17 mouse cellular contexts compared by ENCODE assay signal in the genomic region with DNA sequence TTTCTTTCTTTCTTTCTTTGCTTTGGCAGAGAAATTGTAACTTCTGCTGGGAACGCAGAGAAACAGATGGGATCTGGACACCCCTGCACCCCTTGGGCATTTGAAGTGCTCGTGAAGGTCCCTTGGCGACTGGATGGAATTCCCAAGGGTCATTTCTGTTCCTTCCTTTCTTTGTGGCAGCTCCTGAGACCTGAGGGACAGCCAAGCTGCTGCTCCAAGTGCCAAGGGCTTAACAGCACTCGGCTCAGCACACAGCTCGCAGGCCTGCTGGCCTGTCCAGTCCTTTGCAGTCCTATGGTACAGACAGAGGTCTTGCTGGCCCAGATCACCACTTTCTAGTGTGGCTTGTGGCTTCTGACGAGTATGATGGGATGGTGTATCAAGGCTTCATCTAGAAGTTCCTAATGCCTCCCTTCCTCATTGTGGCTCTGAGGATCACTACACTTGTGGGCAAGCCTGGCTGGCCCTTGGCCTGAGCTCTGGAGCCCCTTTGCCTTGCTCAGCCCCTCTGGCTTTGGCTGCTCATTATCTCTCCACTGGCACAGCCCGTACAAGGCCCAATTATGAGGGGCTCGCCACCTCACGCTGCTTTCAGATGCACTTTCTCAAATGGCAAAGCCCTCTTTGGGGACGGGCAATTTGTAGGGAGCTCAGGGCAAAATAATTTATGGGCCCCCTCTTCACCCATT.
DNase-seq lines count a peak whose midpoint lies in the region; ATAC-seq lines count a peak whose summit lies in the region.
"Had no signal": no experiment of that assay in that cellular context is flagged by ENCODE, and none has a peak within 500 bp of the region (broad histone marks: within the 10 kb centered on the region; RNA-seq: fewer than 3 reads in every experiment).

No protein-coding gene starts in this region.

- 72% methylated on average over 10 of the region's 10 CpGs for WGBS in midbrain, embryonic 11.5 days
- 71% methylated on average over 10 of the region's 10 CpGs for WGBS in midbrain, embryonic 10.5 days
- WGBS in forebrain, embryonic 14.5 days = 21% methylated on average over 10 of the region's 10 CpGs
- WGBS in limb, embryonic 12.5 days = 42% methylated on average over 10 of the region's 10 CpGs
- 73% methylated on average over 10 of the region's 10 CpGs for WGBS in embryonic facial prominence, embryonic 10.5 days

- no peak overlapping the region for H3K4me3 ChIP-seq in midbrain, embryonic 11.5 days (ENCODE audit: low read depth, low read length)
- H3K4me3 ChIP-seq in midbrain, embryonic 10.5 days = no peak overlapping the region
- no peak overlapping the region for H3K4me3 ChIP-seq in forebrain, embryonic 14.5 days (ENCODE audit: low read depth, low read length)
- H3K4me3 ChIP-seq in limb, embryonic 12.5 days (replicated peaks) = no peak overlapping the region
- no peak overlapping the region for H3K4me3 ChIP-seq in embryonic facial prominence, embryonic 10.5 days
- H3K4me3 ChIP-seq: heart, embryonic 13.5 days; hindbrain, embryonic 15.5 days; liver, embryonic 13.5 days; neural tube, embryonic 15.5 days had no signal

- no peaks in the 10 kb centered on the region for H3K9me3 ChIP-seq in midbrain, embryonic 11.5 days (ENCODE audit: control insufficient read depth, low read length)
- H3K9me3 ChIP-seq in midbrain, embryonic 10.5 days (replicated peaks) = no peaks in the 10 kb centered on the region
- H3K9me3 ChIP-seq in forebrain, embryonic 14.5 days (replicated peaks; ENCODE audit: control insufficient read depth, low read length) = no peaks in the 10 kb centered on the region
- no peaks in the 10 kb centered on the region for H3K9me3 ChIP-seq in limb, embryonic 12.5 days
- no peaks in the 10 kb centered on the region for H3K9me3 ChIP-seq in embryonic facial prominence, embryonic 10.5 days
- H3K9me3 ChIP-seq: heart, embryonic 13.5 days; hindbrain, embryonic 15.5 days; liver, embryonic 13.5 days; neural tube, embryonic 15.5 days had no signal

- no peaks in the 10 kb centered on the region for H3K36me3 ChIP-seq in midbrain, embryonic 11.5 days (ENCODE audit: control insufficient read depth, insufficient read depth, low read length)
- H3K36me3 ChIP-seq in midbrain, embryonic 10.5 days = no peaks in the 10 kb centered on the region
- no peaks in the 10 kb centered on the region for H3K36me3 ChIP-seq in forebrain, embryonic 14.5 days (ENCODE audit: control insufficient read depth, insufficient read depth, low read length)
- H3K36me3 ChIP-seq in limb, embryonic 12.5 days = no peaks in the 10 kb centered on the region
- H3K36me3 ChIP-seq in embryonic facial prominence, embryonic 10.5 days (replicated peaks) = no peaks in the 10 kb centered on the region
- H3K36me3 ChIP-seq: heart, embryonic 13.5 days; hindbrain, embryonic 15.5 days; liver, embryonic 13.5 days; neural tube, embryonic 15.5 days had no signal

- no peak overlapping the region for H3K4me2 ChIP-seq in midbrain, embryonic 11.5 days
- no peak overlapping the region for H3K4me2 ChIP-seq in forebrain, embryonic 14.5 days (ENCODE audit: low read length)
- H3K4me2 ChIP-seq in limb, embryonic 12.5 days = 0 out of 2 replicates have a peak overlapping the region, but pooled peaks have one; percentile 5
- H3K4me2 ChIP-seq: heart, embryonic 13.5 days; hindbrain, embryonic 15.5 days; liver, embryonic 13.5 days; neural tube, embryonic 15.5 days had no signal

- ATAC-seq in cerebellum, adult (ENCODE audit: insufficient number of reproducible peaks, low FRiP score, low TSS enrichment) = no peak
- no peak for ATAC-seq in midbrain, embryonic 11.5 days (ENCODE audit: low FRiP score)
- peak; percentile 34; the same call in 1 of the 2 replicates for ATAC-seq in forebrain, embryonic 14.5 days
- no peak for ATAC-seq in limb, embryonic 12.5 days (ENCODE audit: insufficient number of reproducible peaks, insufficient read depth, low FRiP score, low TSS enrichment, low read depth)
- ATAC-seq: Patski had no signal

- peaks cover 3% of the 10 kb centered on the region; the same call in 1 of the 2 replicates for H3K4me1 ChIP-seq in midbrain, embryonic 11.5 days (ENCODE audit: control insufficient read depth, insufficient read depth, low read length)
- H3K4me1 ChIP-seq in midbrain, embryonic 10.5 days = peaks cover 25% of the 10 kb centered on the region
- H3K4me1 ChIP-seq in forebrain, embryonic 14.5 days (ENCODE audit: control insufficient read depth, insufficient read depth, low read length) = peaks cover 14% of the 10 kb centered on the region
- H3K4me1 ChIP-seq in limb, embryonic 12.5 days (replicated peaks) = peaks cover 34% of the 10 kb centered on the region
- peaks cover 35% of the 10 kb centered on the region for H3K4me1 ChIP-seq in embryonic facial prominence, embryonic 10.5 days
- H3K4me1 ChIP-seq: liver, embryonic 13.5 days had no signal

- H3K9ac ChIP-seq in midbrain, embryonic 11.5 days (ENCODE audit: low read length) = no peak overlapping the region
- peak overlapping the region; percentile 2; the same call in 1 of the 2 replicates for H3K9ac ChIP-seq in forebrain, embryonic 14.5 days (ENCODE audit: low read length)
- no peak overlapping the region for H3K9ac ChIP-seq in limb, embryonic 12.5 days (replicated peaks)
- H3K9ac ChIP-seq: heart, embryonic 13.5 days; hindbrain, embryonic 15.5 days; liver, embryonic 13.5 days; neural tube, embryonic 15.5 days had no signal

- no peaks in the 10 kb centered on the region for H3K27me3 ChIP-seq in midbrain, embryonic 11.5 days (ENCODE audit: control insufficient read depth, insufficient read depth, low read length)
- peaks cover 27% of the 10 kb centered on the region for H3K27me3 ChIP-seq in midbrain, embryonic 10.5 days (ENCODE audit: low read depth, poor library complexity, severe bottlenecking)
- no peaks in the 10 kb centered on the region for H3K27me3 ChIP-seq in forebrain, embryonic 14.5 days (replicated peaks; ENCODE audit: control insufficient read depth, insufficient read depth, low read length)
- H3K27me3 ChIP-seq in limb, embryonic 12.5 days = peaks cover 3% of the 10 kb centered on the region; the same call in 1 of the 2 replicates
- H3K27me3 ChIP-seq in embryonic facial prominence, embryonic 10.5 days (replicated peaks; ENCODE audit: low read depth, poor library complexity, severe bottlenecking) = peaks cover 16% of the 10 kb centered on the region
- H3K27me3 ChIP-seq: liver, embryonic 13.5 days; Patski had no signal

- no peak overlapping the region for H3K27ac ChIP-seq in midbrain, embryonic 11.5 days (ENCODE audit: low read depth, low read length)
- no peak overlapping the region; the same call in 1 of the 2 replicates for H3K27ac ChIP-seq in midbrain, embryonic 10.5 days (replicated peaks)
- H3K27ac ChIP-seq in forebrain, embryonic 14.5 days (ENCODE audit: low read depth, low read length) = no peak overlapping the region
- peak overlapping the region; percentile 51; the same call in 1 of the 2 replicates for H3K27ac ChIP-seq in limb, embryonic 12.5 days
- H3K27ac ChIP-seq in embryonic facial prominence, embryonic 10.5 days (replicated peaks) = no peak overlapping the region
- H3K27ac ChIP-seq: heart, embryonic 13.5 days; hindbrain, embryonic 15.5 days; liver, embryonic 13.5 days; neural tube, embryonic 15.5 days had no signal

- DNase-seq in cerebellum, postnatal 14 days = peak; percentile 36 to 39
- peak; percentile 82 for DNase-seq in midbrain, embryonic 11.5 days (ENCODE audit: low spot score, missing footprints)
- no peak for DNase-seq in midbrain, embryonic 10.5 days (ENCODE audit: low spot score)
- peak; percentile 61 for DNase-seq in forebrain, embryonic 14.5 days (ENCODE audit: low spot score)
- no peak for DNase-seq in heart, postnatal 4 days
- no peak for DNase-seq in embryonic facial prominence, embryonic 10.5 days (ENCODE audit: low spot score)
- DNase-seq: cerebellum, adult 11-12 months; gastrocnemius, postnatal 36 days; kidney, adult 8-10 months; liver, embryonic 13.5 days; spleen, adult 18-20 months had no signal

Comparison
In these comparisons a context has a peak if more than half of its experiments do, and no peak if none do; other contexts are left out.
1. DNase-seq: peak in cerebellum, postnatal 14 days (2 of 2), midbrain, embryonic 11.5 days (single experiment) and forebrain, embryonic 14.5 days (single experiment); none in midbrain, embryonic 10.5 days (single experiment), heart, postnatal 4 days (single experiment) and embryonic facial prominence, embryonic 10.5 days (single experiment).